Mouse (Mus musculus) liver, adult 10 weeks (tissue): ENCODE measurements around the gene Rnft1. TPM values are rescaled to one million over a fixed set of nuclear protein-coding genes. Genes with fewer than 3 reads are reported as not detected.

Experiments used
- polyA plus RNA-seq: library from polyadenylated mRNA; stranded (reverse); fragments of 350-450 nt; fragmentation: Illumina TruSeq; extraction: RNeasy Lipid Tissue Mini Kit (QIAGEN cat#74804); gene quantifications from one replicate; pipeline ENCODE4 v1.2.3, GENCODE M21; 2014; ENCODE audit warnings: low read depth, low replicate concordance

Rnft1 gene
- 58.9 TPM for polyA plus RNA-seq

DNA sequence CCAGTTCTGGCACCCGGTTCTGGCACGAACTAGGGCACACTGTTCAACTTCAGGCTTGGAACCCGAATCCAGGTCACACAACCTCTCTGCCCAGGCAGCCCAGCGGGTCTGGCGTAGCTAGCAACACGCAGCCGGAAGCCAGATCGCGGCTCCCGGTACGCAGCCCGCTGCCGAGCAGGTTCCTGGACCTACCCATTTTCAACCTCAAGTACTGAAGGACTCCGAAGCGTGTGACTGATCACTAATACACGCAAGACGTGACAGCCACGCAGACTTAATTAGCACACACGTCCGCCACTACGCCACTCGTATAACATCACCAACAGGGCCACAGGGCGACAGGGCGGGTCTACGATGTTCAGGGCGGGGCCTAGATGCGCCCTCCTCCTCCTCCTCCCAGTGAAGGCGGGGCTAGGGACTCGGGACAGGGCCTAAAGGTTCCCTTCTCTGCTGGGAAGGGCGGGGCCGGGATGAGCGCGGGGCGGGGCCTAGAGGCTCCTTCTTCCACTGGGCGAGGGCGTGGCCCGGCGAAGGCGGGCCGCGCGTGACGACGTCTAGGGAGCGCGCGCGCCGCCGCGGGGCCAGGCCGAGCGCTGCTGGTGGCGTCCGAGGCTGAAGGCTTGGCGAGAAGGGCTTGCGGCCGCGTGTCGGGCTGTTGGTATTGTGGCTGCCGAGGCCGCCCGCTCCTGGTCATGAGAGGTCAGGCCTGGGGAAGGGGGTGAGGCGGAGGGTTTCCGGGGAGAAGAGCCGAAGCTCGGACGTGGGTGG lies at the start of gene Rnft1:
Gene Rnft1 (plus strand): TSS at position 557 of the 768 bp plus-strand sequence.

DNA sequence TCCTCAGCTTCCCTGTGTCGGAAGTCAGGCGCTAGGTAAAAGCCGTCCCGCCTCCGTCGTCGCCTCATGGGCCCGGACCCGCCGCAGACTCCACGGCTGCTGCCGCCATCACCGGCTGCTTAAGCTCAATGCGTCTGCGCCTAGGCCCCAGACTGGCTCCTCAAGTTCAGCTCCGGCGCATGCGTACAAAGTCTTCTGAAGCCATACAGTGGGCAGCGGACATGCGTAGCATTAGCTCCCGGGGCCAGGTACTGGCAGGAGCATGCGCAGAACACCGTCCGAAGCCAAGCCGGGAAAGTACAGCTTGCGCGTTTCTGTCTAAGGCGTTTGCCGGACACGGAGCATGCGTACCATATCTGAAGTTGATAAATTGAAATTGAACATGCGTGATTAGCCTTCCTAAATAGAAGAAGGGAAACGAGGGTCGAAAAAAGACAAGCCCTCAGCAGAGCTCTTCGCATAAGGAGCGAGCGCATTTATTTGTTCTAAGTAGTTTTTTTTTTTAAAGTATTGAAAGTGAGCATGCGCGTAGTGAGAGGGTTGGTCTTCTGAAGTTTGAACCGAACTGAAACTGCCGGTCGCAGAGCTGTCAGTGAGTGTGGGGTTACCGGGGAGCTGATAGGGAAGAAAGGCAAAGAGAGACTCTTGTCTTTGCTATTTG lies 60.3 kb downstream of the Rnft1 start, which contains the start of the genes Rps6kb1 and Tubd1:
Gene Rps6kb1 (minus strand): TSS at position 167 of the 661 bp plus-strand sequence.
Gene Tubd1 (plus strand): TSS at position 353 of the 661 bp plus-strand sequence.

Other genes starting within 250 kb of the Rnft1 start
- gene Ints2, start 227.1 kb upstream of the Rnft1 start, polyA plus RNA-seq = 4.8 TPM
- 23.7 TPM for gene Med13, start 127.1 kb upstream of the Rnft1 start, polyA plus RNA-seq
- 28.0 TPM for gene Rps6kb1, start 60.1 kb downstream of the Rnft1 start, polyA plus RNA-seq
- gene Tubd1, start 60.3 kb downstream of the Rnft1 start, polyA plus RNA-seq = 3.7 TPM
- gene Vmp1, start 199.2 kb downstream of the Rnft1 start, polyA plus RNA-seq = 275 TPM
- gene Ptrh2, start 199.3 kb downstream of the Rnft1 start, polyA plus RNA-seq = 10.2 TPM